Mouse (Mus musculus) lung, postnatal 0 days (tissue): ENCODE measurements around the gene Pam.

ENCODE experiments used
- CTCF ChIP-seq: IDR thresholded peaks from 2 replicates; pipeline ENCODE4 v1.5.1; 2016; ENCODE audit warnings: antibody characterized with exemption, mild to moderate bottlenecking
- EP300 ChIP-seq: IDR thresholded peaks from 2 replicates; pipeline ENCODE4 v1.6.1; 2016; ENCODE audit warnings: antibody characterized with exemption, mild to moderate bottlenecking, control low read depth

DNA sequence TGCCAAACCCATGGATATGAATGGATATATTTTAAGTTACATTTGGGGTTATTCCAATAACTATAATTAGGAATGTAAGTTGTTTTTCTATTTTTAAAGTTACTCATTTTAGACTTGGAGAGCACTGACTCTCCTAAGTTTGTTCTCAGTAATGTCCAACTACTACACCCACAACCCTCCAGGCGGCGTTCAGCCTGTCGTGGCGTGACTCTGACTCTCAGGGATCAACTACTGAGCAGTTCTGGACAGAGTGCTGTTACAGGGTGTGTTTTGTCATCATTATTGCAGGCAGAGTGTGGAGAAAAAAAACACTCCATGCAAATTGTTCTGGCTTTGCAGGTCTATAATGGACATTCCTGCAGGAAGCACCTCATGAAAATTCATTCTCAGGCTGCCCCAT lies 152.0 kb downstream of the Pam start:
- no peak for TF ChIP-seq CTCF
- no peak for TF ChIP-seq EP300
